Mouse (Mus musculus) kidney, adult 2 months (tissue): ENCODE results near the gene Nup214. TPM values are rescaled to one million over a fixed set of nuclear protein-coding genes. Genes with fewer than 3 reads are reported as not detected.

Experiments used
- DNase-seq: peaks from one replicate; pipeline ENCODE4 v3.0.0; 2021
- H3K27ac ChIP-seq: fragments of 200-500 bp; 2 replicates; pipeline ENCODE4 v1.5.1; 2012; ENCODE audit warnings: low read depth, low read length, control low read depth, inconsistent platforms; ENCODE audit not compliant: insufficient read depth
- H3K27me3 ChIP-seq: fragments of 200-500 bp; replicated peaks from 2 replicates; pipeline ENCODE4 v1.6.1; 2012; ENCODE audit warnings: mild to moderate bottlenecking, moderate library complexity, low read length, inconsistent platforms; ENCODE audit not compliant: control insufficient read depth, insufficient read depth
- H3K36me3 ChIP-seq: fragments of 200-500 bp; 2 replicates; pipeline ENCODE4 v1.6.1; 2012; ENCODE audit warnings: mild to moderate bottlenecking, moderate library complexity, low read length, inconsistent platforms; ENCODE audit not compliant: control insufficient read depth, insufficient read depth
- H3K4me1 ChIP-seq: fragments of 200-500 bp; 2 replicates; pipeline ENCODE4 v1.6.1; 2011; ENCODE audit warnings: low read length; ENCODE audit not compliant: control insufficient read depth, insufficient read depth
- H3K4me3 ChIP-seq: fragments of 200-500 bp; 2 replicates; pipeline ENCODE4 v1.5.1; 2011; ENCODE audit warnings: mild to moderate bottlenecking, low read depth, low read length, control low read depth; ENCODE audit not compliant: insufficient read depth
- CTCF ChIP-seq: fragments of 200-500 bp; conservative IDR thresholded peaks from 2 replicates; pipeline ENCODE4 v1.5.1; 2011; ENCODE audit warnings: low read depth, mild to moderate bottlenecking, control low read depth, low read length, moderate library complexity, mixed read lengths; ENCODE audit not compliant: insufficient read depth, insufficient read length
- POLR2A ChIP-seq: fragments of 200-500 bp; IDR thresholded peaks from one replicate; pipeline ENCODE4 v1.6.1; 2011; ENCODE audit warnings: low read depth, low read length, control low read depth
- WGBS: fragments of 180-500 bp; shearing (Covaris S2); methylation state at CpG from one replicate; pipeline ENCODE4 v1.1.7; 2018; 5-methylcytosine and 5-hydroxymethylcytosine counted together
- polyA plus RNA-seq: library from polyadenylated mRNA; depleted of rRNA; stranded (reverse); fragments of >200 nt; gene quantifications from 2 replicates; pipeline ENCODE4 v1.2.3, GENCODE M21; 2012

The Nup214 gene
- polyA plus RNA-seq, 1 experiment = 41.8 TPM

DNA sequence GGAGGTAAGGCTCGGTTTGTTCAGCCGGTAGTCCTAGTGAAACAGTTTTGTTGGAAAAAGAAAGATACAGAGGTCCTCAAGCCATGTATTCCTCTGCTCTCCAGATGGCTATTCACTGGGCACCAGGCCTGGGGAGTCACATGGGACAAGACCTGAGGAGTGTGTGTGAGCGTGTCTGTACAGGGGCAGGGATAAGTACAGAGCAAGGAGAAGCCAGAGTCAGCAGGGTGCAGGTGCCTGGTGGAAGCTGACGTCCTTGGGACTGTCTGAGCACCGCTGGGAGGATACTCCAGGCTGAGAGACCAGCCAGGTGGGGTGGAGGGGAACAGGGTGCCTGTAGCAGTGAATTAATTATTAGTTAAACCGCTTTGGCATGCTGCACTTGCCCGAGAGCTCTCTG, 10.7 kb upstream of the Nup214 start:
- TF ChIP-seq POLR2A = no peak
- no peak for TF ChIP-seq CTCF
- peak; percentile 90 for DNase-seq
- Histone ChIP-seq H3K36me3 (no peaks in the 10 kb centered on the region), H3K27me3 (no peaks in the 10 kb centered on the region), H3K27ac (peak overlapping the region; percentile 94), H3K4me3 (no peak overlapping the region), H3K4me1 (peaks cover 39% of the 10 kb centered on the region)
- WGBS = 35% methylated on average over 7 of the region's 7 CpGs

DNA sequence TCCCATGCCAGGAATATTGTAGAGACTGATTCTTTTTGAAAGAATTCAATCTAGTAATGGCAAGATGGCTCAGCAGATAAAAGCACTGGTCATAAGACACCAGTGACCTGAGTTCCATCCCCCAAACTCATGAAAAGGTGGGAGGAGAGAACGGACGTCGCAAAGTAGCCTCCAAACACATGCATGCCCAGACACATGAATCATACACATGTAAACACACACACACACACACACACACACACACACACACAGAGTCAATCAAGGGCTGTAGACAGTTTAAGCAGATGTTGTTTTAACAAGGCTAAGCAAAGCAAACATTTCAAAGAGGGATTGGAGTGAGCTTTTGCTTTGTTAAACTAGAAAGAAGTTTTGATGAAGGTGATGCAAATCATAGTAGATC, 10.0 kb upstream of the Nup214 start:
- Histone ChIP-seq H3K4me3 (no peak overlapping the region), H3K4me1 (peaks cover 39% of the 10 kb centered on the region), H3K36me3 (no peaks in the 10 kb centered on the region), H3K27ac (peak overlapping the region; percentile 94), H3K27me3 (no peaks in the 10 kb centered on the region)
- WGBS = 34% methylated on average over 3 of the region's 3 CpGs
- TF ChIP-seq CTCF = no peak
- no peak for TF ChIP-seq POLR2A
- DNase-seq = no peak

DNA sequence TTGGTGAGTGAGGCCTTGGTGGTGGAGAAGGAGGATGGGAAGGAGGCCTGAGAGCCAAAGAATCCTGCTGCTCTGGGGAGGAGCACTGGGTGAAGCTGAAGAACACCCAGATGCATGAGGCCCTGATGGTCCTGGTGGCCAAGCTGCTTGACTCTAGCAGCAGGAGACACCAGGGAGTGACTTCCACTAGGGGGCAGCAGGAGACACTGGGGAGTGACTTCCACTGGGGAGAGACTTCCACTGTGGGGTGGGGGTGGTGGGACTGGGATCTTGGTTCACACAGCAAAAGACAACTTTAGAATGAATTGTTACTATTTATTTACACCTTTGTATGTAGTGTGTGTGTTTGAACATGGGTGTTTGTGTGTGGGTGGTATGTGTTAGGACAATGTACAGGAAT, 9.1 kb upstream of the Nup214 start:
- Histone ChIP-seq H3K36me3 (no peaks in the 10 kb centered on the region), H3K27me3 (no peaks in the 10 kb centered on the region), H3K4me3 (no peak overlapping the region), H3K4me1 (peaks cover 34% of the 10 kb centered on the region), H3K27ac (0 out of 2 replicates have a peak overlapping the region, but pooled peaks have one; percentile 2)
- TF ChIP-seq CTCF (peak; percentile 76), POLR2A (no peak)
- peak; percentile 71 for DNase-seq

DNA sequence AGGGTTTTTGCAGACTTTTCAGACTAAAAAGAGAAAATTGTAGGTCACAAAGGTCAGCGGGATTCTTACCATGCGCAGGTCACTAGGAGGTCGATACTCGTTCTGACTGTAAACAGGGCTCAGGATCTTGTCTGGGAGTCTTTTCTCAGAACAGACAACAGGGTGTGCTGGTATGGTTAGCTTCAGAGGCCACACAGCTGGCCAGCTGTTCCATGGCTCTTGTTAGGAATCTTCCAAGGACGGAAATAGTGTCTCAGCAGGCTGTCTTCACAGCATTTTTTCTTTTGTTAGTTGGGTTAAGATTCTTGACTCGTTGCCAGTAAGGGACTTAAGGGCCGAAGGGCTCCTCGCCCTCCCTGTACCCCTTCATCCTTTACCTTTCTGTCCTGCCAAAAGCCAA, 7.4 kb upstream of the Nup214 start:
- peaks cover 28% of the 10 kb centered on the region for H3K4me1 ChIP-seq
- TF ChIP-seq POLR2A = no peak
- no peak for TF ChIP-seq CTCF
- peaks cover 1% of the 10 kb centered on the region; the same call in 1 of the 2 replicates for H3K36me3 ChIP-seq
- H3K4me3 ChIP-seq = no peak overlapping the region
- DNase-seq = no peak
- no peaks in the 10 kb centered on the region for H3K27me3 ChIP-seq
- WGBS = 59% methylated on average over 8 of the region's 8 CpGs
- H3K27ac ChIP-seq = no peak overlapping the region

DNA sequence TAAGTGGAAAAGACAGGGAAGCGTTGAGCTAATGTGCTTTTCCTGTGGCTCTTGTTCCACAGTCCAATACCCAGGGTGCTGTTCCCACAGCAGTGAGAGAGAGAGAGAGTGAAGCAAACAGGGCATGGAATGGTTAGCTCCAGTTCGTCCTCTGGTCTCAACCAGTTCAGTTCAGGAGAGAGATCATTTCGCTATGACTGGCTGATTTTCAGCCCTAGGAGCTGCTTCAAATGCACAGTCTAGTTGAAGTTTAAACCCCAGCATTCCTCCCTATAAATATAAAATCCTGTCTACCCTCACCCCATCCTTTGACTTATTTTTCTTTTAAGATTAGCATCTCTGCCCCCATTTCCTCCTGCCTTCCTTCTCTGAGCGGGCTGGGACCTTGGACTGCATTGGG, 1.6 kb upstream of the Nup214 start:
- H3K36me3 ChIP-seq = peaks cover 1% of the 10 kb centered on the region; the same call in 1 of the 2 replicates
- no peak for TF ChIP-seq CTCF
- TF ChIP-seq POLR2A = no peak
- DNase-seq = peak; percentile 84

DNA sequence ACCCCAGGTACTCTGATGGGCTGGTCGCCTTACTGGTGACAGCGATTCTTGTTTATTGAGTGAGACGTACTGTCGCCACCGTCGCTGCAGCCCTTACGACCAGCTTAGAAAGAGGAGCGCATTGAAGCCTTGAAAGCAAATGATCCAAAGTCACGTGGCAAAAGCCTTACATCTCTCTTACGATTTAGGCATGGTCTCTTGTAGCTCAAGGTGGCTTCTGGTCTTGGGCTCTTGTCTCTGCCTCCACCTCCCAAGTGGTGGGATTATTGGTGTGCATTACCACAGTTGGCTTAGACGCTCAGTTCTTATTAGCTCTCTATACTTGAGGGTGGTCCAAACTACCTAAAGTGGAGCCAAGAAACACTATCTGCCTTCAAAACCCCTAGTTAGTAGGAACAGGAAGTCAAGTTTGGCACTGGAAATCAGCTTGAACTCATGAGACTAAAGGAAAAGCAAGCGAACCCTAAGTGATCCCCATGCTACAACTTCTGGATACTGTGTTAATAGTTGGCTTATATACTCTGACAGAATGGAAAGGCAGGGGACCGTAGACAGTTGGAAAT, 654 bp downstream of the Nup214 start:
- 8% methylated on average over 13 of the region's 13 CpGs for WGBS
- H3K4me3 ChIP-seq = peak overlapping the region; percentile 79

More for the DNA sequence above, 1.6 kb upstream of the Nup214 start:
- Histone ChIP-seq H3K4me3 (no peak overlapping the region), H3K27ac (peak overlapping the region; percentile 90), H3K27me3 (no peaks in the 10 kb centered on the region), H3K4me1 (peaks cover 31% of the 10 kb centered on the region)
- 35% methylated on average over 4 of the region's 4 CpGs for WGBS

DNA sequence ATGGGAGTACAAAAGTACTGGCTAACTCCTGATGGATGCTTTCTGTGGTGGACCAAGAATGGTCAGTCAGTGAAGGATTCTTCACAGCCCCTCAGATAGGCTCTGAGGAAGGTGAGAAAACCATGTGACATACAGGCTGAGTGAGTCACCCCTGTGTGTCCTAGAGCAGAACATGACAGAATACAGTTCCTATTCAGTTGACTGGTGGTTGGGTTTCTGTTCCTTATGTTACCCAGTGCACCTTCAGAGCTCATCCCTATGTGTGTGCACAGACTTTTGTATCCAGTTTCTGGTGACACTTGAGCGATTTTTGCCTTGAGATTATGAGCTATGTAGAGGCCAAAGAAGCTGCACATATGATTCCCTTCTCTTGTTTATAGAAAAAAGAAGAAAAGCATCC, 13.5 kb downstream of the Nup214 start:
- H3K36me3 ChIP-seq = peaks cover 8% of the 10 kb centered on the region
- H3K27ac ChIP-seq = no peak overlapping the region
- H3K27me3 ChIP-seq = no peaks in the 10 kb centered on the region
- TF ChIP-seq CTCF (no peak), POLR2A (no peak)
- WGBS = 91% methylated on average over 1 of the region's 1 CpGs
- no peak overlapping the region for H3K4me3 ChIP-seq
- no peaks in the 10 kb centered on the region for H3K4me1 ChIP-seq
- no peak for DNase-seq

More for the DNA sequence above, 654 bp downstream of the Nup214 start:
- Histone ChIP-seq H3K4me1 (peaks cover 31% of the 10 kb centered on the region), H3K27me3 (no peaks in the 10 kb centered on the region), H3K36me3 (peaks cover 6% of the 10 kb centered on the region; the same call in 1 of the 2 replicates), H3K27ac (no peak overlapping the region)
- DNase-seq = no peak
- no peak for TF ChIP-seq POLR2A
- TF ChIP-seq CTCF = no peak
